Mouse (Mus musculus) c-Kit-positive CD71-negative TER-119-negative erythroid progenitor cells, embryonic 14.5 days (primary cell): ENCODE data around the gene Pde6d.

Experiments used
- DNase-seq: peaks from one replicate; pipeline ENCODE4 v3.0.0-alpha.2; 2013; ENCODE audit warnings: low read depth

Gene Pde6d

DNA sequence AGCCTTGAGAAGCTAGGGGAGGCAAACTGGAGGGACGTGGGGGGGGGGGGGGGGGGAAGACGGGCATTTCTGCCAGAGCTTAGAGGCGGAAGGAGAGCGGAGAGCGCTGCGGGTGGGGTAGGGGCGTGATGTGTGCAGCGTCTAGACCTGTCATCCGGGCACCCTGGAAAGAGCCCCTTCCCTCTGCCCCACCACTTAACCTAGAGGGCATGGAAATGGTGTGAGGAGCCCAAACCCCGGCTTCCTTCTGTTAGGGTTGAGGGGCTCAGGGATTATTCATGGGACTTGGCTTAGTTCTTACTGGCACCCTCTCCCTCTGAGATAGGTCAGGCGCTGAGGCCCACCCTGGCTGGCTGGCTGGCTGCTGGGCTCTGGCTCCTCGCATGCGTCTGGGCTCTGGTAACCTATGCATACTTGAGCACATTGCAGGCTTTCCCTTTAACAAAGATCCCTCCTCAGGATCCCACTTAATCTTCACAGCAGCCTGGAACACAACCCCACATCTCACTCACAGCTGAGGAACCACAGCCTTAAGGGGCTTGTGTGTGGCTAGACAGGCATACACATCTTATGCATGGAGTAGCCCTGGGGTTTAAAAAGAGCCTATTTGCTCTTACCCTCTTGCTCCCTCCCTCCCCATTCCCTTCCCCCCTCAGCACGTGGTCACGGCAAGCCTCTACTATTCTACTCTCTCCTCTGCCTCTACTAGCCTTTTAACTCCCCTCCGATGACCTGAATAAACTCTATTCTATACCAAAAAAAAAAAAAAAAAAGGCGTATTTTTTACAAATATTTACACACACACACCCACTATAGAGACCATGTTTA is 80.0 kb downstream of the Pde6d start:
- no peak for DNase-seq

DNA sequence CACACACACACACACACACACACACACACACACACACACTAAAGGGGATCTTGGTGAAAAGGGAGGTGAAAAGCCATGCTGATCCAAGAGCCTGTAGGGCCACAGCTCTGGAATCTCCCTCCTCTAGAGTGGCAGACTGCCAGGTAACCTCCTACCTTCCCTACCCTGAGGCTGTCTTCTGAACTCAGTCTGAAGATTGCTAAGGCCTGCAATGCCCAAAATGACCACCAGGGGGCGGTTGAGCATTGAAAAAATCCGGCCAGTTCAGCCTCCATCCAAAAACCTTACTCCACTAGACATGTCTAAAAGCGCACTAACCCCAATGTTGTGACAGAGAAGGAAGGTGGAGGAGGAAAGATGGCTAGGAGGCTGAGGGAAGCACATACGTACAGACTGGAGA is 80.9 kb downstream of the Pde6d start:
- peak; percentile 94 for DNase-seq

DNA sequence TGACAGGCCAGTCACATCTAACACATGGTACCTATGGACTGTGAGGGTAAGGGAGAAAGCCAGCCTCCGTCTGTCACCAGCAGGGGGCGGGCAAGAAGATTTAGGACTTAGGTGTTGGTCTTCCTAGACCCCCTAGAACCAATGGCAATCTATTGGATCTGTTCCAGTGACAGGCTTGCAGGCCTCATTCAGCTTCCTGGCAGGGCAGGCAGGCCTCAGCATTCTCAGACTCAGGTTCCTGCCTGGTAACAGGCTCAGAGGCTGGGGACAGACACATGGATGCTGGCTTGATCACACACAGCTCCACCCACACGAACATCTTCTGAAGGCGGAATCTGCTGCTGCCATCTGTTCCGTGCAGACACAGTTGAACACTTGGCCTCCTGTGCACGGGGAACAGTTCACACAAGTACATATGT is 81.3 kb downstream of the Pde6d start:
- no peak for DNase-seq

DNA sequence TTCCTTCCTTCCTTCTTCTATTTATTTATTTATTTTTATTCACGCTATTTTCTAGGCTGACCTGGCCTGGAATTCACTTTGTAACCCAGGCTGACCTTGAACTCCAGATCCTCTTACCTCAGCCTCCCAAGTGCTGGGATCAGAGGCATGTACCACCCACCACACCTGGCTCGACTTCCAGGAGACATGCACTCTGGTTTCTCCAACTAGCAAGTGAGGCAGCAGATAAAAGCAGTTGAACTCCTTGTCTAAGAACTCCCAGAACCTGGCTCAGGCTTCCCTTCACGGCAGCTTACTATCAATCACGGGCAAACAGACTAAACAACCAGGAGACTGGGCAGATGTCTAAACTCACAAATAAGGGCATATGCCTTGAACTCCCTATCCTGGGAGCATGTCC is 81.7 kb downstream of the Pde6d start:
- DNase-seq = no peak

DNA sequence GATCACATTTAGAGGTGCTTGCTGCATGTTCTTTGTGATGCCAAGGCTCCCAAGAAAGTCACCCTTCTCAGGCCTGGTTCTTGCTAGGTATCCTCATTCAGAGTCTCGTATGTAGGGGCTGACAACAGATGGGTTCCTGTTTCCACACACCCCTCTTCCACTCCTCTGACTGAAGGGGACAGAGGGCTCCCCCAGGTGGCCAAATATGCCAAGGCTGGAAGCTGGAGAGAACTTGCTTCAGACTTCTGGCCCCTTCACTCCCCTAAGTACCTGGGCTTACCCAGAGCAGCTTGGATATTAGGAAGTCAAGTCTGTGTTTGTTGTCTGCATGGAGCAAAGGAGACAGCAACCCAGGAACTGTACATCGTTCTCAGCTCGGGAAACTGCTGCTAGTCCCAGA is 82.5 kb downstream of the Pde6d start:
- DNase-seq = no peak

DNA sequence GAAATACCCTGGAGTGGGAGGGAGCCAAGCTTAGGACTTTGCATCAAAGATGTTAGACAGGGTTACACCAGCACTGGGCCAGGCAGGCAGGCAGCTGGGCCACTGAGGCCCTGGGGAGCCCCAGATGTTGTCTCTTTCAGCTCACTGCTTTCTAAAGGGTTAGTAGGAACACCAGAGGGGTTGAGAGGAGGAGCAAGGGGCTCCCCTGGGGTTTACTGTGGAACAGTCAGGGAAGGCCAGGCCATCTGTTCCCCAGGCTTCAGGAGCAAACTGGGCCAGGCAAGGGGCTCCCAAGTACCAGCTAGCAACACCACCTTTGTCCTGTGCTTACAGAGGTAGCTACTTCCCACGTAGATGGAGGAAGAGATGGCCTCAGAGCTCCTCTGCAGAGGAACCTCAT is 83.8 kb downstream of the Pde6d start:
- DNase-seq = no peak

DNA sequence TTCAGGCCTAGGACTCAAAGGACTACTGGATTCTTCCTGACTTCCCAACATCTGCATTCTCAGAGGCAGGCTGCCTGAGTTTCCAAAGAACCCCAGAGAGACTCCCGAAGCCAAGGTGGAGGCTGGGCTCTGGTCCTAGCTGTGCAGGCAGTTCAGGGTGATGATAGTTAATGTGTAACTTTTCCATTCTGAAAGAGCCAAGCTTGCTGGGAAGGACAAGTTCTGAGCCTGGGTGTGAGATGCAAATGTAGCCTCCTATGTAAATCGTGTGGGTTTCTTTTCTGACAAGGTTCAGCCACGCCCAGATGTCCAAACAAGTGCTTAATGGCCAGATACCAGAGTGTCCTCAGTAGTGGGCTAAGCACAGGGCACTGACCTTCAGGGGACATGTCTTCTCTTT is 84.4 kb downstream of the Pde6d start:
- DNase-seq = no peak

DNA sequence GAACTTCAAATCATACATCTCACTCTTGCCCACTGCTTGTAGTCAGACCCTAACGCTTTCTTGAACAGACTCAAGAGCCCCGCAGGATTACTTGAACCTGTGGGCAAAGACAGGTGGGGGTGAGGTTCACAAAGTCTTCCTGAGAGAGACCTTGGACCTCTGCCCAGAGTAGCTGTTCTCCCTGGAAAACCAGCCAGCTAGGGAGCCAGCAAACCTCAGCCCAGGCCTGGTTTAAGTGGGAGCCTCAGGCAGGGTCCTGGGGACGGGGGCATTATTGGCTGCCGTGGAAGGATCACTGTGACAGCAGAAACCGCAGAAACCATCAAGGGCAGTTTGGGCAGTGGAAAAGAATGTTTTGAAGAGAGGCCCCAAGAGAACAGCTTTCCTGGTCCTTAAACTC is 85.1 kb downstream of the Pde6d start:
- DNase-seq = no peak

DNA sequence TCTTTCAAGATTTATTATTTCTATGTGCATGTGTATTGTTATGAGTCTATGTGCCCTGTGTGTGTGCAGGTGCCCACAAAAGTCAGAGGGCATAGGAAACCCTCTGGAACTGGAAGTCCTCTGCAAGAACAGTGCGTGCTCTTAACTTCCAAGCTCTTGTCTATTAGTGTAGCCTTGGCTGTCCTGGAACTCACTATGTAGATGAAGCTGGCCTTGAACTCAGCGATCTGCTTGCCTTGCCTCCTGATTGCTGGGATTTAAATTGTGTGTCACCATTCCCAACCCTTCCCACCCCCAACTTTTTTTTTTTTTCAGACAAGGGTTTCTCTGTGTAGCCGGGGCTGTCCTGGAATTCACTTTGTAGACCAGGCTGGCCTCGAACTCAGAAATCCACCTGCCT is 86.1 kb downstream of the Pde6d start:
- DNase-seq = no peak

DNA sequence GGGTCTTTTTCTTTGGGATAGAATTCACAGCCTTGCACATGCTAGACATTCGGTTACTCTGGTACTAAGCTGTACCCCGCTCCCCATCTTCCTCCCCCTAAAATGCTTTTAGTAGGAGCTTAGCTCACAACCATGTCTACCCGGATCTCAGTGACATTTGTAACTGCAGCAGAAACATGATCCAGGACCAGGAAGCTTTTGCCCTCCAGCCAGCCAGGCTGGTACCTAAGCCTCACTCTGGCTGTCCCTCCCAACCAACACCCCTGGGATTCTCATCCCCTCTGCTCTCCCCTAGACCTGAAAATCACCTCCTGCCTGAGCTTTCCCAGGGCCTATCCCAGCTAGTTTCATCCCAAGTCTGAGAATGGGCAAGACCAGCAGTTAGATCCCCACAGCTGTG is 88.6 kb downstream of the Pde6d start:
- DNase-seq = no peak
